In the genomic region with DNA sequence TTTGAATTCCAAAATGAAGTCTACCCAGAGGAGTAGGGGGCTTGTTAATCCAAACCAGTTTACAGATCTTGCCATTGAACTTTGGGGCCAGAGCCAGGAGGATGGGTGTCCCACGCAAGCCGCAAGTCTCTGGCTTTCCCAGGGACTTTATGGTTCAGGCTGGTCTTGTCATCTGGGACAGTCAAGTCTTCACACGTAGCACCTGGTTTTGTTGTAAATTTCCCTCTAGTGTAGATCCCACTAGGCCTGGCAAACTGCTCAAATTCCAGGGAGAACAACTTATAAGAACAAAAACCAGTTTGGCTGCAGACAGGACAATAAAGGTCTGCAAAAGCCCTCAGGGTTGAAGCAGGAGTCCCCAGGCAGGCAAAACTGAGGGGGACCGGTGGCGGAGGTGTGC, we compare ENCODE assay signal across 13 mouse cellular contexts. TPM values are rescaled to one million over a fixed set of nuclear protein-coding genes. Genes with fewer than 3 reads are reported as not detected.
DNase-seq lines count a peak whose midpoint lies in the region; ATAC-seq and TF ChIP-seq lines count a peak whose summit lies in the region.
"Had no signal": no experiment of that assay in that cellular context is flagged by ENCODE, and none has a peak within 500 bp of the region (broad histone marks: within the 10 kb centered on the region; RNA-seq: fewer than 3 reads in every experiment).

No protein-coding gene starts in this region.

- peak overlapping the region; percentile 72 for H3K4me3 ChIP-seq in heart, embryonic 10.5 days
- no peak overlapping the region for H3K4me3 ChIP-seq in lung, embryonic 14.5 days (ENCODE audit: low read depth, low read length)
- H3K4me3 ChIP-seq in midbrain, embryonic 11.5 days (ENCODE audit: low read depth, low read length): no peak overlapping the region
- H3K4me3 ChIP-seq: liver, embryonic 12.5 days had no signal

- peaks cover 86% of the 10 kb centered on the region for H3K4me1 ChIP-seq in heart, embryonic 10.5 days
- H3K4me1 ChIP-seq in lung, embryonic 14.5 days (ENCODE audit: insufficient read depth): peaks cover 26% of the 10 kb centered on the region
- peaks cover 61% of the 10 kb centered on the region for H3K4me1 ChIP-seq in midbrain, embryonic 11.5 days (ENCODE audit: control insufficient read depth, insufficient read depth, low read length)

- H3K9ac ChIP-seq in lung, embryonic 14.5 days: no peak overlapping the region; the same call in 1 of the 2 replicates
- no peak overlapping the region for H3K9ac ChIP-seq in midbrain, embryonic 11.5 days (ENCODE audit: low read length)
- H3K9ac ChIP-seq: liver, embryonic 12.5 days had no signal

- H3K27ac ChIP-seq in heart, embryonic 10.5 days: peak overlapping the region; percentile 88
- H3K27ac ChIP-seq in lung, embryonic 14.5 days (ENCODE audit: low read depth): no peak overlapping the region
- H3K27ac ChIP-seq in midbrain, embryonic 11.5 days (ENCODE audit: low read depth, low read length): no peak overlapping the region
- H3K27ac ChIP-seq: liver, embryonic 12.5 days had no signal

- peak overlapping the region; percentile 100 for H3K4me2 ChIP-seq in lung, embryonic 14.5 days
- H3K4me2 ChIP-seq in midbrain, embryonic 11.5 days: peak overlapping the region; percentile 85; the same call in 1 of the 2 replicates
- H3K4me2 ChIP-seq: liver, embryonic 12.5 days had no signal

- no peak for ATAC-seq in lung, embryonic 14.5 days (ENCODE audit: insufficient read depth)
- ATAC-seq in midbrain, embryonic 11.5 days (ENCODE audit: low FRiP score): no peak
- ATAC-seq: liver, embryonic 12.5 days had no signal

- TF ChIP-seq CTCF in lung, embryonic 14.5 days (IDR thresholded peaks at IDR 0.05; ENCODE audit: low read depth): no peak

- no peaks in the 10 kb centered on the region for H3K9me3 ChIP-seq in heart, embryonic 10.5 days
- H3K9me3 ChIP-seq in lung, embryonic 14.5 days (ENCODE audit: low read depth, low read length): no peaks in the 10 kb centered on the region
- H3K9me3 ChIP-seq in midbrain, embryonic 11.5 days (ENCODE audit: control insufficient read depth, low read length): no peaks in the 10 kb centered on the region
- H3K9me3 ChIP-seq: liver, embryonic 12.5 days had no signal

- H3K36me3 ChIP-seq in heart, embryonic 10.5 days: 0 out of 2 replicates have a peak, but pooled peaks cover 3% of the 10 kb centered on the region
- no peaks in the 10 kb centered on the region for H3K36me3 ChIP-seq in lung, embryonic 14.5 days (ENCODE audit: insufficient read depth)
- H3K36me3 ChIP-seq in midbrain, embryonic 11.5 days (ENCODE audit: control insufficient read depth, insufficient read depth, low read length): no peaks in the 10 kb centered on the region
- H3K36me3 ChIP-seq: liver, embryonic 12.5 days had no signal

- DNase-seq in heart, embryonic 10.5 days (ENCODE audit: low spot score): no peak
- DNase-seq in heart, adult 18-20 months: no peak
- no peak for DNase-seq in lung, embryonic 14.5 days
- DNase-seq in lung, postnatal 14 days: no peak
- DNase-seq in midbrain, embryonic 11.5 days (ENCODE audit: low spot score, missing footprints): peak; percentile 91
- DNase-seq in thymus, postnatal 10 days (ENCODE audit: low spot score in 2 of 2): no peak
- DNase-seq in gastrocnemius, postnatal 10 days: no peak
- DNase-seq in lung, postnatal 25 days (ENCODE audit: low spot score): no peak
- DNase-seq: adrenal gland, postnatal 36 days; cerebellum, adult 2 months; gastrocnemius, postnatal 36 days had no signal

- 23% methylated on average over 5 of the region's 5 CpGs for WGBS in heart, embryonic 10.5 days
- 67% methylated on average over 5 of the region's 5 CpGs for WGBS in lung, embryonic 14.5 days
- WGBS in midbrain, embryonic 11.5 days: 12% methylated on average over 5 of the region's 5 CpGs

- peaks cover 64% of the 10 kb centered on the region for H3K27me3 ChIP-seq in heart, embryonic 10.5 days (ENCODE audit: insufficient read depth, poor library complexity, severe bottlenecking)
- H3K27me3 ChIP-seq in lung, embryonic 14.5 days (ENCODE audit: insufficient read depth, low read length): peaks cover 34% of the 10 kb centered on the region
- peaks cover 77% of the 10 kb centered on the region for H3K27me3 ChIP-seq in midbrain, embryonic 11.5 days (ENCODE audit: control insufficient read depth, insufficient read depth, low read length)

RNA-seq across cellular contexts. Expression of a gene that starts 3.3 kb away (rescaled TPM):
- 49.5 and 70.0 TPM in 2 replicates for polyA plus RNA-seq in heart, embryonic 10.5 days (2016; fragmentation: Nextera tagmentation; extraction: Ambion mirVana)
- total RNA-seq in heart, adult 18-20 months (2021): 1 to 10 TPM; 1.1 to 1.3 TPM
- polyA plus RNA-seq in lung, embryonic 14.5 days (2014; fragmentation: Nextera tagmentation; extraction: Ambion mirVana): 9.6 and 10.7 TPM in 2 replicates
- polyA plus RNA-seq in midbrain, embryonic 11.5 days (2014; fragmentation: Nextera tagmentation; extraction: Ambion mirVana): 17.3 and 20.2 TPM in 2 replicates
- 1 to 10 TPM; 1.6 to 2.4 TPM for total RNA-seq in gastrocnemius, postnatal 10 days (2021)
- total RNA-seq: megakaryocyte progenitor cell, adult 5-6 weeks had no signal

RNA-seq across cellular contexts. Expression of a gene that starts 40.7 kb away (rescaled TPM):
- 0.06 and 0.20 TPM in 2 replicates for polyA plus RNA-seq in heart, embryonic 10.5 days (2016; fragmentation: Nextera tagmentation; extraction: Ambion mirVana)
- not detected for total RNA-seq in heart, adult 18-20 months (2021)
- polyA plus RNA-seq in lung, embryonic 14.5 days (2014; fragmentation: Nextera tagmentation; extraction: Ambion mirVana): 0.13 and 0.15 TPM in 2 replicates
- 0.25 and 0.26 TPM in 2 replicates for polyA plus RNA-seq in midbrain, embryonic 11.5 days (2014; fragmentation: Nextera tagmentation; extraction: Ambion mirVana)
- total RNA-seq in gastrocnemius, postnatal 10 days (2021): not detected
- total RNA-seq: adrenal gland, postnatal 36 days; megakaryocyte progenitor cell, adult 5-6 weeks had no signal
